ENCODE assay signal across 30 mouse cellular contexts in genomic region chr7:3430161-3430560, GRCm38 (mm10). TPM values are rescaled to one million over a fixed set of nuclear protein-coding genes. Genes with fewer than 3 reads are reported as not detected.
"Had no signal": no experiment of that assay in that cellular context is flagged by ENCODE, and none has a peak within 500 bp of the region (broad histone marks: within the 10 kb centered on the region; RNA-seq: fewer than 3 reads in every experiment).

No protein-coding gene starts in this region.

- ATAC-seq: forebrain, postnatal 0 days; hindbrain, postnatal 0 days; intestine, embryonic 16.5 days; liver, postnatal 0 days had no signal

- H3K4me3 ChIP-seq: heart, adult 2 months; hindbrain, embryonic 13.5 days; hindbrain, embryonic 15.5 days; layer of hippocampus, adult 2 months; left cerebral cortex, adult 2 months; limb, embryonic 10.5 days; limb, embryonic 12.5 days; liver, embryonic 13.5 days; liver, embryonic 15.5 days had no signal

- H3K4me1 ChIP-seq: hindbrain, embryonic 13.5 days; hindbrain, embryonic 15.5 days; limb, embryonic 10.5 days; limb, embryonic 12.5 days; liver, embryonic 13.5 days; liver, embryonic 15.5 days had no signal

- H3K27ac ChIP-seq: heart, adult 2 months; hindbrain, embryonic 13.5 days; hindbrain, embryonic 15.5 days; hindbrain, postnatal 0 days; layer of hippocampus, adult 2 months; left cerebral cortex, adult 2 months; limb, embryonic 10.5 days; limb, embryonic 12.5 days; liver, embryonic 13.5 days; liver, embryonic 15.5 days had no signal

- H3K4me2 ChIP-seq: hindbrain, embryonic 13.5 days; hindbrain, embryonic 15.5 days; limb, embryonic 12.5 days; liver, embryonic 11.5 days; liver, embryonic 13.5 days; liver, embryonic 15.5 days had no signal

- H3K9me3 ChIP-seq: hindbrain, embryonic 13.5 days; hindbrain, embryonic 15.5 days; limb, embryonic 10.5 days; limb, embryonic 12.5 days; liver, embryonic 13.5 days; liver, embryonic 15.5 days had no signal

- H3K36me3 ChIP-seq: hindbrain, embryonic 13.5 days; hindbrain, embryonic 15.5 days; limb, embryonic 10.5 days; limb, embryonic 12.5 days; liver, embryonic 13.5 days; liver, embryonic 15.5 days had no signal

- DNase-seq: forebrain, postnatal 0 days; gastrocnemius, postnatal 14 days; gastrocnemius, postnatal 36 days; heart, adult 2 months; heart, postnatal 10 days; kidney, adult 11 months; kidney, adult 8-10 months; kidney, postnatal 10 days; kidney, postnatal 25 days; kidney, postnatal 4 days; liver; liver, embryonic 13.5 days; liver, postnatal 0 days; lung, adult 2 months had no signal

- H3K9ac ChIP-seq: forebrain, postnatal 0 days; hindbrain, embryonic 13.5 days; hindbrain, embryonic 15.5 days; limb, embryonic 12.5 days; liver, embryonic 13.5 days; liver, embryonic 15.5 days; liver, postnatal 0 days had no signal

RNA-seq across cellular contexts. Expression of gene Cacng6, which starts 6.2 kb away (rescaled TPM):
- total RNA-seq: hematopoietic stem cell, adult 5-6 weeks; hindbrain, postnatal 0 days had no signal
- polyA plus RNA-seq: gonadal fat pad, adult 2 months; hindbrain, embryonic 15.5 days; intestine, embryonic 14.5 days; kidney, embryonic 14.5 days; liver, embryonic 11.5 days; liver, postnatal 0 days had no signal

RNA-seq across cellular contexts. Expression of gene Cacng8, which starts 39.7 kb away (rescaled TPM):
- total RNA-seq: gastrocnemius, adult 18-20 months; gastrocnemius, adult 8-10 months; gastrocnemius, postnatal 14 days; gastrocnemius, postnatal 36 days; heart, adult 2 months; heart, postnatal 10 days; hematopoietic stem cell, adult 5-6 weeks had no signal
- polyA plus RNA-seq: heart, adult 2 months; liver, embryonic 15.5 days; liver, postnatal 0 days; lung, adult 2 months had no signal
